29 mouse cellular contexts compared by ENCODE assay signal in the genomic region with DNA sequence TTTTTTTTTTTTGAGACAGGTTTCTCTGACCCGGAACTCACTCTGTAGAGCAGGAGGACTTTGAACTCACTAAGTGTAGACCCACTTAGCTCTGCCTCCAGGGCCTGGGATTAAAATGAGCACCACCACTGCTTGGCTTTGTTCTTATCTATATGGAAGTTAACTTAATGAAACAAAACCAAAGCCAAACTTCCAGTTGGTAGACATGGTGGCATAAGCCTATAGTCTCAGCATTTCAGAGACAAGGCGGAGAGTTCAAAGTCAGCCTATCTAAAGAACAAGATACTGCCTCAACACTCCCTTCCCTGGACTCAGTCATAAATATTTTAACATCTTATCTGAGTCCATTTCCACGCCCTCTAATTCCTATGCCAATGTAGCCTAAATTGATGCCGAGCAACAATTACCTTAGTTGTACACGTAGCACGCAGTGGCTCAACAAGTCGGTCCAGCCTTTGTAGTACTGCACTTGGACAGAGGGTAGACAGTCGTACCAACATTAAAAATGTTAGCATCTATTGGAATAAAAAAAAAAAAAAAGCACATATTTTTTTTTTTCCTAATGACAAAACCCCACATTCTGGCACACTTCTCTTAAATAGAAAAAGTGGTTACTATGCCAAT. TPM values are rescaled to one million over a fixed set of nuclear protein-coding genes. Genes with fewer than 3 reads are reported as not detected.
DNase-seq lines count a peak whose midpoint lies in the region; ATAC-seq and TF ChIP-seq lines count a peak whose summit lies in the region.
"Had no signal": no experiment of that assay in that cellular context is flagged by ENCODE, and none has a peak within 500 bp of the region (broad histone marks: within the 10 kb centered on the region; RNA-seq: fewer than 3 reads in every experiment).

No protein-coding gene starts in this region.

- H3K4me3 ChIP-seq in intestine, embryonic 14.5 days (ENCODE audit: low read depth, low read length) = no peak overlapping the region
- H3K4me3 ChIP-seq in intestine, postnatal 0 days (ENCODE audit: low read depth, low read length) = no peak overlapping the region
- H3K4me3 ChIP-seq in stomach, embryonic 16.5 days (replicated peaks; ENCODE audit: low read length) = no peak overlapping the region
- H3K4me3 ChIP-seq: embryonic facial prominence, embryonic 10.5 days; embryonic facial prominence, embryonic 13.5 days; erythroblast, embryonic 14.5 days; forebrain, embryonic 12.5 days; forebrain, embryonic 15.5 days; gastrocnemius, adult 2 months; heart, embryonic 10.5 days; heart, embryonic 13.5 days; hindbrain, embryonic 15.5 days had no signal

- H3K36me3 ChIP-seq in intestine, embryonic 14.5 days (ENCODE audit: control insufficient read depth, insufficient read depth, low read length) = peaks cover 98% of the 10 kb centered on the region
- peaks cover 62% of the 10 kb centered on the region for H3K36me3 ChIP-seq in intestine, postnatal 0 days (ENCODE audit: control insufficient read depth, insufficient read depth)
- H3K36me3 ChIP-seq in stomach, embryonic 16.5 days (ENCODE audit: control insufficient read depth, insufficient read depth, low read length) = peaks cover 51% of the 10 kb centered on the region

- peak; percentile 71 for DNase-seq in heart, adult 11 months
- no peak for DNase-seq in heart, adult 9 months (ENCODE audit: low spot score in 2 of 2)
- DNase-seq in intestine, embryonic 14.5 days (ENCODE audit: low spot score) = no peak
- no peak for DNase-seq in kidney, postnatal 36 days
- DNase-seq in frontal cortex, postnatal 36 days (ENCODE audit: low spot score in 2 of 2) = no peak
- DNase-seq: adrenal gland, postnatal 10 days; cerebellum, adult 11 months; cerebellum, adult 2 months; cerebellum, adult 9-11 months; cerebellum, postnatal 25 days; gastrocnemius, adult 2 months; gastrocnemius, postnatal 14 days; heart, adult 18-20 months; heart, postnatal 14 days; heart, postnatal 4 days had no signal

- H3K4me2 ChIP-seq in intestine, embryonic 14.5 days (ENCODE audit: low read length) = no peak overlapping the region
- H3K4me2 ChIP-seq in intestine, postnatal 0 days (replicated peaks; ENCODE audit: low read depth) = no peak overlapping the region
- H3K4me2 ChIP-seq in stomach, embryonic 16.5 days (ENCODE audit: low read depth, low read length) = no peak overlapping the region
- H3K4me2 ChIP-seq: embryonic facial prominence, embryonic 13.5 days; forebrain, embryonic 12.5 days; forebrain, embryonic 15.5 days; heart, embryonic 13.5 days; hindbrain, embryonic 15.5 days had no signal

- no peaks in the 10 kb centered on the region for H3K9me3 ChIP-seq in intestine, embryonic 14.5 days (ENCODE audit: control insufficient read depth, low read length)
- no peaks in the 10 kb centered on the region for H3K9me3 ChIP-seq in intestine, postnatal 0 days (ENCODE audit: control insufficient read depth)
- H3K9me3 ChIP-seq in stomach, embryonic 16.5 days (replicated peaks; ENCODE audit: control insufficient read depth, low read length) = no peaks in the 10 kb centered on the region
- H3K9me3 ChIP-seq: embryonic facial prominence, embryonic 10.5 days; embryonic facial prominence, embryonic 13.5 days; forebrain, embryonic 12.5 days; forebrain, embryonic 15.5 days; G1E; heart, embryonic 10.5 days; heart, embryonic 13.5 days; hindbrain, embryonic 15.5 days had no signal

- WGBS in intestine, embryonic 14.5 days = 82% methylated on average over 8 of the region's 8 CpGs
- 48% methylated on average over 8 of the region's 8 CpGs for WGBS in intestine, postnatal 0 days
- 79% methylated on average over 8 of the region's 8 CpGs for WGBS in stomach, embryonic 16.5 days

- TF ChIP-seq CTCF in intestine, postnatal 0 days (IDR thresholded peaks at IDR 0.05; ENCODE audit: low read depth) = no peak

- no peaks in the 10 kb centered on the region for H3K27me3 ChIP-seq in intestine, embryonic 14.5 days (replicated peaks; ENCODE audit: control insufficient read depth, insufficient read depth, low read length)
- no peaks in the 10 kb centered on the region for H3K27me3 ChIP-seq in intestine, postnatal 0 days (replicated peaks; ENCODE audit: control insufficient read depth, insufficient read depth, low read length)
- H3K27me3 ChIP-seq in stomach, embryonic 16.5 days (ENCODE audit: control insufficient read depth, insufficient read depth, low read length) = no peaks in the 10 kb centered on the region
- H3K27me3 ChIP-seq: CH12.LX; embryonic facial prominence, embryonic 13.5 days; forebrain, embryonic 12.5 days; forebrain, embryonic 15.5 days; heart, embryonic 13.5 days; hindbrain, embryonic 15.5 days; Patski had no signal

- H3K27ac ChIP-seq in intestine, embryonic 14.5 days (ENCODE audit: low read depth) = no peak overlapping the region
- 0 out of 2 replicates have a peak overlapping the region, but pooled peaks have one; percentile 21 for H3K27ac ChIP-seq in intestine, postnatal 0 days (ENCODE audit: low read depth, low read length)
- no peak overlapping the region for H3K27ac ChIP-seq in stomach, embryonic 16.5 days (ENCODE audit: low read length)
- H3K27ac ChIP-seq: embryonic facial prominence, embryonic 10.5 days; embryonic facial prominence, embryonic 13.5 days; forebrain, embryonic 12.5 days; forebrain, embryonic 15.5 days; gastrocnemius, adult 2 months; heart, embryonic 10.5 days; heart, embryonic 13.5 days; hindbrain, embryonic 15.5 days had no signal

- no peaks in the 10 kb centered on the region for H3K4me1 ChIP-seq in intestine, embryonic 14.5 days (replicated peaks; ENCODE audit: control insufficient read depth, insufficient read depth, low read length)
- no peaks in the 10 kb centered on the region for H3K4me1 ChIP-seq in intestine, postnatal 0 days (replicated peaks; ENCODE audit: control insufficient read depth, insufficient read depth, low read length)
- H3K4me1 ChIP-seq in stomach, embryonic 16.5 days (ENCODE audit: control insufficient read depth, insufficient read depth, low read length) = no peaks in the 10 kb centered on the region
- H3K4me1 ChIP-seq: embryonic facial prominence, embryonic 10.5 days; embryonic facial prominence, embryonic 13.5 days; forebrain, embryonic 12.5 days; forebrain, embryonic 15.5 days; heart, embryonic 10.5 days; heart, embryonic 13.5 days; hindbrain, embryonic 15.5 days had no signal

- ATAC-seq in intestine, embryonic 14.5 days (replicated peaks; ENCODE audit: low FRiP score, low TSS enrichment, low read depth) = peak; percentile 87
- peak; percentile 83 for ATAC-seq in intestine, postnatal 0 days
- peak; percentile 70; the same call in 1 of the 2 replicates for ATAC-seq in stomach, embryonic 16.5 days (ENCODE audit: insufficient read depth, low FRiP score)
- ATAC-seq in CD4-positive, CD25-positive, alpha-beta regulatory T cell, adult 4 months = no peak
- ATAC-seq: forebrain, embryonic 15.5 days; Patski had no signal

- H3K9ac ChIP-seq in intestine, embryonic 14.5 days (ENCODE audit: low read length) = no peak overlapping the region
- no peak overlapping the region for H3K9ac ChIP-seq in intestine, postnatal 0 days (ENCODE audit: low read depth, low read length)
- no peak overlapping the region for H3K9ac ChIP-seq in stomach, embryonic 16.5 days (ENCODE audit: low read length)
- H3K9ac ChIP-seq: embryonic facial prominence, embryonic 13.5 days; forebrain, embryonic 12.5 days; forebrain, embryonic 15.5 days; heart, embryonic 13.5 days; hindbrain, embryonic 15.5 days had no signal

RNA-seq across cellular contexts. Expression of a gene that starts 33.4 kb away (rescaled TPM):
- polyA plus RNA-seq in intestine, embryonic 14.5 days (2014; fragmentation: Nextera tagmentation; extraction: Ambion mirVana) = 74.5 and 75.9 TPM in 2 replicates
- polyA plus RNA-seq in intestine, postnatal 0 days (2015; fragmentation: Nextera tagmentation; extraction: Ambion mirVana) = 13.6 and 16.9 TPM in 2 replicates
- polyA plus RNA-seq in stomach, embryonic 16.5 days (2015; fragmentation: Nextera tagmentation; extraction: Ambion mirVana) = 34.1 and 40.2 TPM in 2 replicates
- 10 to 100 TPM; 12.8 to 29.9 TPM for polyA plus RNA-seq in CD4-positive, CD25-positive, alpha-beta regulatory T cell, adult 4 months (2017; shearing (Covaris generic))
